Mouse (Mus musculus): ENCODE results near the gene Fam32a. TPM values are rescaled to one million over a fixed set of nuclear protein-coding genes. Genes with fewer than 3 reads are reported as not detected.
A peak's percentile ranks its signal among the peaks of the same experiment; 100 is the strongest.

The Fam32a gene
- total RNA-seq (2021): 10 to 100 TPM; 62.5 to 65.8 TPM
- long read RNA-seq, transcript Fam32a-201 (4 exons, 2,564 nt): major isoform, 132 of 172 reads
- long read RNA-seq, partial matches to known transcripts: 27 of 172 reads
- long read RNA-seq, other reads (novel, unspliced or antisense): 10 of 172 reads

- DNase-seq (ENCODE audit: low spot score in 2 of 2): peak; percentile 80 to 82
Observed at GRCm38 (mm10) chr8:72219541-72220363, at the start of gene Fam32a. Gene Fam32a (plus strand): TSS chr8:72219730.

GRCm38 (mm10) chr8:72177346-72177925, 42.1 kb upstream of the Fam32a start:
- peak; percentile 86 to 87 for DNase-seq (ENCODE audit: low spot score in 2 of 2)

- DNase-seq (ENCODE audit: low spot score in 2 of 2): peak; percentile 52 to 59
Observed at GRCm38 (mm10) chr8:72183554-72184202, 35.9 kb upstream of the Fam32a start.

DNA sequence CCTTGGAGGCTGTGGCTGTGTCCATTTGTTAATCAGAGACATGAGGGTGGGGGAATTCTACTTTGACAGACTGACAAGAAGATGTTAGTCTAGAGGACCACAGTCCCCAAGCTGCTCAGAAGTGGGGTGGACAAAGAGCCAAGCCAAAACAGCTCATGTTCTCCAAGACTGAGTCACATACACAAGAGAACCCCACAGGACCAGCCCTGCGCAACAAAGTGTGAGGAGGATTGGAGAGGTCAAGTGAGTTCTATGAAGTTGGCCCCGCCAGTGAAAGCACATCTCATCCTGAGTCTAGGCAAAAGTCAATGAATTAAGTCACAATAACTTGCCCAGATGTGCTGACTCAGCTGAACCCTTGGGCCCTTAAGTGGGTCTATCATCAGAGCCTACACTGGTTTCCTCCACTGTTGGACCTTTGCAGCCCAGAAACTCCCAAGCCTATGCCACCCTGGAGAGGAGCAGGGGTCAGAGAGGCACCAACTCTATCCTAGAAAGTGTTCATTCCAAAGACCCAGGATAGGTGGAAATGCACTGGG, 31.7 kb upstream of the Fam32a start:
- DNase-seq (ENCODE audit: low spot score in 2 of 2): no peak

GRCm38 (mm10) chr8:72189417-72190214, 29.9 kb upstream of the Fam32a start, which contains the start of gene Hsh2d:
Gene Hsh2d (plus strand): TSS chr8:72189638.
- DNase-seq (ENCODE audit: low spot score in 2 of 2): no peak

GRCm38 (mm10) chr8:72190215-72190539, 29.4 kb upstream of the Fam32a start:
- DNase-seq (ENCODE audit: low spot score in 2 of 2): no peak

GRCm38 (mm10) chr8:72192065-72192464, 27.5 kb upstream of the Fam32a start:
- no peak for DNase-seq (ENCODE audit: low spot score in 2 of 2)

DNA sequence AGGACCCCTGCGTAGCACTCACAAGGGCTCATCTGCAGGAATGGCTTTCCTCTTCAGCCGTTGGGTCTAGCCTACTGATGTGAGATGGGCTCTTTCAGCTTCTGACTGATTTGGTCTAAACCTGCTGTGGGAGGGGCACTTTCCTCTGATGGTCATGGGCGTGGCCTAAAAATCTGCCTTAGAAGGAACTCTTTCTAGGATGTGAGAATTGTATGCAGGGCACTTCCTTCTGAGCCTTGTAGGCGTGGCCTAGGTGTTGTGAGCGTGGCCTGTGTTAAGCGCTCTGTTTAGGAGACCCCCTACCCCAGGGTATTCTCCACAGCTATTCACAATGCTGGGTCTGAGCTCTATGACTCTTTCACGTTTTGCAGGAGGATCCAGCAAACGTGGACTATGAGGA, 21.5 kb upstream of the Fam32a start:
- DNase-seq (ENCODE audit: low spot score in 2 of 2): no peak

GRCm38 (mm10) chr8:72208582-72208981, 10.9 kb upstream of the Fam32a start:
- no peak for DNase-seq (ENCODE audit: low spot score in 2 of 2)

- no peak for DNase-seq (ENCODE audit: low spot score in 2 of 2)
Observed at GRCm38 (mm10) chr8:72210222-72210621, 9.3 kb upstream of the Fam32a start.

- DNase-seq (ENCODE audit: low spot score in 2 of 2): no peak
Observed at GRCm38 (mm10) chr8:72210710-72211109, 8.8 kb upstream of the Fam32a start.

- DNase-seq (ENCODE audit: low spot score in 2 of 2): no peak
Observed at GRCm38 (mm10) chr8:72211846-72212245, 7.7 kb upstream of the Fam32a start.

- DNase-seq (ENCODE audit: low spot score in 2 of 2): peak in 1 of 2 experiments; percentile 28
Observed at GRCm38 (mm10) chr8:72212751-72213150, 6.8 kb upstream of the Fam32a start, which contains the start of gene Cib3. Gene Cib3 (minus strand): TSS chr8:72212837.

GRCm38 (mm10) chr8:72213536-72213935, 6.0 kb upstream of the Fam32a start, which contains the start of gene Gm11034:
Gene Gm11034 (minus strand): TSS chr8:72213636.
- DNase-seq (ENCODE audit: low spot score in 2 of 2): no peak

DNA sequence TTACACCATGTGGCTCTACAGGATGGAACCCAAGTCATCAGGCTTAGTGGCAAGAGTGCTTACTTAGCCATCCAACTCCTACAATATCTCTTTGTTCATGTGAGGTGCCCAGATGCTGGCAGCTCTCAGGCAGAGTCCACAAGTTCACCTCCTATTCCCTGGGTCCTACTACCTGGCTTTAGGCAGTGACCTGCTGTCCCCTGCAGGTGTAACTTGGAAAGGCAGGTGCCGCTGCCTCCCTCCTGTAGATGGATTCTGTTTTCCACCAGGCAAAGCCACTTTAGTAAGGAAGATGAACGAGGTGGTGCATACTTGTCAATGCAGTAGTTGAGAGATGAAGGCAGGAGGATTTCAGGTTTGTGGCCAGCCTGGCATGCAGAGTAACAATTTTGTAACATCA, 4.5 kb upstream of the Fam32a start:
- no peak for DNase-seq (ENCODE audit: low spot score in 2 of 2)

DNA sequence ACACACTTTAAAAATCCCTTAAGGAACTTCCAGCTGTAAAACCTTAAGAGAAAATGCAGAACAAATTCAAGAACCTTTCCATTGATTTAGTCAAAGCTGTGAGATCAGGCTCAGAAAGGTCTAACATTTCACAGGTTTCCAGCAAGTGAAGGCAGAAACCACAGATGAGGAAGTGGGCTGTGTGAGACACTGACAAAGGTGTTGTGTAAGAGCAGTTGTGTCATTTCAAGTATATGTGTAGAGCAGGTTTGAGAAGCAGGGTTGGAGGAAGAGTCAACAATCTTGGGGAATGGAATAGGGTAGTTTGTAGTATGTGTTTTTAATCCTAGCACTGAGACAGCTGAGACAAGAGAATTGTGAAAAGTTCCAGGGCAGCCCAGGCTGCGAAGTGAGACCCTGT, 3.7 kb upstream of the Fam32a start:
- no peak for DNase-seq (ENCODE audit: low spot score in 2 of 2)

DNA sequence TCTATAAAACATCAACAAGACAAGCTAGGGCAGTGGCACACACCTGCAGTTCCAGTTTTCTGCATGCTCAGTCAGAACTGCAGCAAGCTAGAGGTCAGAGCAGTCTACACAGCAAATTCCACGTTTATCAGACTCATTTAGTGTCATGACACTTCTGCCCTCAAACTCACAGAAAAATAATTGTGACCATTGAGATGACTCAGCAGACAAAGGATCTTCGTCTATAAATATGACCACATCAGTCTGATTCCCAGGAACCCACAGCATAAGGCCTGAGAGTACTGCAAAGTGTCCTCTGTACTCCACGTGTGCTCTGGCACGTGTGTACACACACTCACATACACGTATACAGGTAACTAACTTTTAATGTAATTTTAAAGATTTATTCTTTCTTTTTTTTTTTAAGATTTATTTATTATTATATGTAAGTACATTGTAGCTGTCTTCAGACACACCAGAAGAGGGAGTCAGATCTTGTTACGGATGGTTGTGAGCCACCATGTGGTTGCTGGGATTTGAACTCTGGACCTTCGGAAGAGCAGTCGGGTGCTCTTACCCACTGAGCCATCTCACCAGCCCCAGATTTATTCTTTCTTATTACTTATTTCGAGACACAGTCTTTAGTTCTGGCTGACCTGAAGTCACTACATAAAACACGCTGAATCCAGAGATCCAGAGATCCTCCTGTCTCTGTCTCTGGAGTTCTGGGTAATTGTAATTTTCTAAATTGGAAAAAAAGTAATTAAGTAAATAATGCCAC, 569 bp upstream of the Fam32a start:
- DNase-seq (ENCODE audit: low spot score in 2 of 2): no peak

DNA sequence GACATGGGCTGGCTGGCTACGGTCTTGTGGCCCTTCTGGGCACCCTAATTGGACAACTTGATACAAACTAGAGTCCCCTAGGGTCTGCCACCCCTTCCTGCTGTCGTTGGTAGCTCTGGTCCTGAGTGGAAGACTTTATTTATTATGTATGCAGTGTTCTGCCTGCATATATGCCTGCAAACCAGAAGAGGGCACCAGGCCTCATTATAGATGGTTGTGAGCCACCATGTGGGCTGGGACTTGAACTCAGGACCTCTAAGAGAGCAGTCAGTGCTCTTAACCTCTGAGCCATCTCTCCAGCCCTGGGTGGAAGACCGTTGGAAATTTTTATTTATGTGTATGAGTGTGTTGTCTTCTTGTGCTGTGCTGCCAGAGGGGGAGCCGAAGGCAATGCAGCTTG, 1.2 kb downstream of the Fam32a start:
- DNase-seq (ENCODE audit: low spot score in 2 of 2): no peak

- no peak for DNase-seq (ENCODE audit: low spot score in 2 of 2)
Observed at GRCm38 (mm10) chr8:72222656-72223055, 3.1 kb downstream of the Fam32a start.
